Mouse (Mus musculus): ENCODE measurements around the gene Luc7l3. TPM values are rescaled to one million over a fixed set of nuclear protein-coding genes. Genes with fewer than 3 reads are reported as not detected.

Luc7l3 gene
- 118 TPM for total RNA-seq (2023)

GRCm38 (mm10) chr11:94321931-94322400, at the start of gene Luc7l3:
Gene Luc7l3 (minus strand): TSS chr11:94321988.

GRCm38 (mm10) chr11:94327693-94328643, 6.2 kb upstream of the Luc7l3 start, which contains the start of gene Ankrd40:
Gene Ankrd40 (plus strand): TSS chr11:94328001.

GRCm38 (mm10) chr11:94281199-94282181, 40.3 kb downstream of the Luc7l3 start, which contains the start of gene Gm21885:
Gene Gm21885 (plus strand): TSS chr11:94281873.

GRCm38 (mm10) chr11:94245955-94246788, 75.6 kb downstream of the Luc7l3 start, which contains the start of gene Wfikkn2:
Gene Wfikkn2 (minus strand): TSS chr11:94246005.

Other genes starting within 250 kb of the Luc7l3 start
- gene Tob1, start 110.5 kb downstream of the Luc7l3 start, total RNA-seq (2023): 122 TPM
- 2.2 TPM for gene Wfikkn2, start 76.0 kb downstream of the Luc7l3 start, total RNA-seq (2023)
- not detected for gene Gm21885, start 40.1 kb downstream of the Luc7l3 start, total RNA-seq (2023)
- 51.1 TPM for gene Ankrd40, start 6.0 kb upstream of the Luc7l3 start, total RNA-seq (2023)
- 2.4 TPM for gene Abcc3, start 71.0 kb upstream of the Luc7l3 start, total RNA-seq (2023)
- not detected for gene Cacna1g, start 152.2 kb upstream of the Luc7l3 start, total RNA-seq (2023)
- not detected for gene Spata20, start 164.2 kb upstream of the Luc7l3 start, total RNA-seq (2023)
- not detected for gene Epn3, start 178.0 kb upstream of the Luc7l3 start, total RNA-seq (2023)
- 2.6 TPM for gene Mycbpap, start 199.8 kb upstream of the Luc7l3 start, total RNA-seq (2023)
- 4.6 TPM for gene Rsad1, start 227.3 kb upstream of the Luc7l3 start, total RNA-seq (2023)
- gene Chad, start 243.1 kb upstream of the Luc7l3 start, total RNA-seq (2023): not detected